Mouse (Mus musculus): Measurements from ENCODE around the gene Ptpro.

DNA sequence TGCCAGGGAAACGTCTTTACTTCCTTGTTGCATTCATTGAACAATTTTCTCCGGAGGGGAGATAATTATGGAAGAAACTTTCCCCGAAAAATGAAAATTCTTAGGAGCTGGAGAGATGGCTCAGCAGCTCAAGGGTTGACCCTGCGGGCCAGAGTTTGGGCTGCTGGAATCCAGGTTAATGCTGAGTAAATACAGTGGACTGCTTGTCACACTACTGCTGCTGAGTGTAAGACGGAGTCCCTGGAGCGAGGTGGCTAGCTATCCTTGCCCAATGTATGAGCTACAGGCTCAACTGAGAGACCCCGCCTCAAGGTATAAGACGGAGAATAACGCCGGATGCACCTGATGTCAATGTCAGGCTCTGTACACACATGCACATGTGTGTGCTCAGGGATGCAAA lies 41.1 kb upstream of the Ptpro start:
- TF ChIP-seq POLR2A (IDR thresholded peaks at IDR 0.05; ENCODE audit: control insufficient read depth, extremely low read depth, insufficient read depth, low read length, poor library complexity) (no peak), CTCF (IDR thresholded peaks at IDR 0.05; ENCODE audit: borderline replicate concordance, control insufficient read depth, extremely low read depth, insufficient read depth, low read length, poor library complexity) (no peak)
